Mouse (Mus musculus): ENCODE results near the gene Pan3.

Pan3 gene

GRCm38 (mm10) chr5:147429535-147430305, at the start of gene Pan3:
Gene Pan3 (plus strand): TSS chr5:147430161.
- DNase-seq (ENCODE audit: low spot score in 2 of 2) = peak; percentile 94 to 96

DNA sequence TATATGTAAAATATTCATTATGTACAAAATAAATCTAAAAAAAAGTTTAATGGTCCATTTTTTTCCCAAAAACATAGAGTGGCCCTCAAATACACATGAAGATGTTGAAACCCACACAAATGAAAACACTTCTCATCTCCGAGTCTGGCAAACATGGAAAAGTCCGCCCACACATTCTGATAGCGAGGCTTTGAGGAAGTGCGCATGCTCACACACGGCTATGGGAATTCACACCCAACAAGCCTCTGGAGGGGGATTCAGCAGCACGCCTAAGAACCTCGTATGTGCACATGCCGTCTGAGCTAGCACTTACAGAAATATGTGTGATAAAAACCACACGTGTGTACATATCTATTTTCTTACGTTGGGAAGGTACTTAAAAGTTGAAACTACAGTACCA, 48.6 kb upstream of the Pan3 start:
- no peak for DNase-seq (ENCODE audit: low spot score in 2 of 2)

DNA sequence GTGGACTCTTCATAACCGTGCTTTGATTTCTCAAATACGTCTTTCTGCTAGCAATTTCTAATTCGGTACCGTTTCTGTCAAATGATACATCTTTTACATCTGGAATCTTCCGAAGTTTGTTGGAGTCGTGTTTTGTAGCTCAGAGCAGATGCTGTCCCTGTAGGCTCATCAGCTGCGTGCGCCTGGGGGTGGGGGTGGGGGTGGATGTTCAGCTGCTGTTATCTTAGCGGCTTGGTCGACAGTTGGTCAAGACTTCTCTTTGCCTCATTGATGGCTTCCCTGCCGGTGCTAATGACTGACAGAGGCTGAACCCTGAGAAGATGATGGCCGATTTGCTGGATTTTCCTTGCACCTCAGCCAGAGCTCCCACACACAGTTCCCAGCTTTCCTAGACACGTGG, 43.1 kb upstream of the Pan3 start:
- DNase-seq (ENCODE audit: low spot score in 2 of 2) = no peak

DNA sequence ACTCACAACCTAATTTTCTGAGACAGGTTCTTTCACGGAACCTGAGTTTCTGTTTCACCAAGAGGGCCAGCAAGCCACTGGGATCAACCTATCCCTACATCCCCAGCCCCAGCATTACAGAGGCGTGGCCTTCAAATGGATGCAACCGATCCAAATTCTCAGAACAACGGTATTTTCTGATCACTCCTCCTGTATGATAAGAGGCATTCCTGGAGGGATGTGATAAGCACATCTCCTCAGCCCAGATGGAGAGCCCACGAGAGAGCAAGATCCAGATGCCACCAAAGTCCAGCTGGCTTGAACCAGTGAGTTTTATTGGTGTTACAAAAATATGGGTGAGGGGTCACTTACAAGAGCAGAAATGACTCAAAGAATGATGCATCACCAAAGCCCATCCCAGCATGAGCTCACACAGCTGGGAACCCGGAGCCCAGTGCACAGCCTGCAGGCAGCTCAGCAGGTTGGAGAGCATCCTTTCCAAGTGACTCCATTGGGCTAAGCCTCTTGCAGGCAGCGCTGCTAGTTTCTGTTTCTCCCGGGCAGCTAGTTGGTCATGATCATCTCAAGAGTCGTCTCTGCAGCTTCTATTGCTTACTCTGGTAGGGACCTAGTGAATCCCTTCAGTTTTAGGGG, 41.5 kb upstream of the Pan3 start:
- no peak for DNase-seq (ENCODE audit: low spot score in 2 of 2)

GRCm38 (mm10) chr5:147389052-147389451, 40.9 kb upstream of the Pan3 start:
- DNase-seq (ENCODE audit: low spot score in 2 of 2) = no peak

- no peak for DNase-seq (ENCODE audit: low spot score in 2 of 2)
Measured at GRCm38 (mm10) chr5:147390772-147391171, 39.2 kb upstream of the Pan3 start.

- no peak for DNase-seq (ENCODE audit: low spot score in 2 of 2)
Measured at GRCm38 (mm10) chr5:147392667-147393213, 37.2 kb upstream of the Pan3 start.

DNA sequence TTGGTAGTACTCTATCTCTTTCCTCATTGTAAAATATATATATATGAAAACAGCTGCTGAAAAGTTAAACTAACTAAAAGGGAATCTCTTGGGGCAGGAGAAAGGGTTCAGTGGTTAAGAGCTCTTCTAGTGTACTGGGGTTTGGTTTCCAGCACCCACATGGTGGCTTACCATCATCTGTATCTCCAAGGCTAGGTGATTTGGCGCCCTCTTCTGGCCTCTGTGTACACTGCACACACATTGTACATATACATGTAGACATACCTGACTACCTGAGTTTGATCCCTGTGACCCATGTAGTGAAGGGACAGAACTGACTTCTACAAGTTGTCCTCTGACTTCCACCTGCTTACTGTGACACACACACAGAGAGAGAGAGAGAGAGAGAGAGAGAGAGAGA, 34.9 kb upstream of the Pan3 start:
- DNase-seq (ENCODE audit: low spot score in 2 of 2) = no peak

- no peak for DNase-seq (ENCODE audit: low spot score in 2 of 2)
Measured at GRCm38 (mm10) chr5:147399843-147400504, 30.0 kb upstream of the Pan3 start, which contains the start of gene Flt3. Gene Flt3 (minus strand): TSS chr5:147400489.

- DNase-seq (ENCODE audit: low spot score in 2 of 2) = no peak
Measured at GRCm38 (mm10) chr5:147400505-147400979, 29.4 kb upstream of the Pan3 start.

DNA sequence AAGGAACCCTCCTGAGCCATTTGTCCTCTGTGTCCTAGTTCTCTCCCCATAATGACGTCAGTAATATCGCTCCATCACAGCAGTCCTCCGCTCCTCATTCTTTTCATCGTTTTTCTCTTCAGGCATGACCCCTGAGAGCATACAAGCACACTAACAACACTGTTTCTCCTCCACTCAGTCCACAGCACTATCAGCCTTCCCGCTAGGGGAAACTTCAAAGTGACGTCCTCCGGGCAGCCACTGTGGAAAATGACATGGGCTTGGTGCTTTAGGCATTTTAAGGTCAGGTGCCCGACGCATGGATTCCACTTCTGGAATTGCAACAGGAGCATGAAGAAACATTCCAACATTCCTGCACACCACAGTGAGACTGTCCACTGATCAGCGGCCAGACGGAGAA, 28.9 kb upstream of the Pan3 start:
- no peak for DNase-seq (ENCODE audit: low spot score in 2 of 2)

DNA sequence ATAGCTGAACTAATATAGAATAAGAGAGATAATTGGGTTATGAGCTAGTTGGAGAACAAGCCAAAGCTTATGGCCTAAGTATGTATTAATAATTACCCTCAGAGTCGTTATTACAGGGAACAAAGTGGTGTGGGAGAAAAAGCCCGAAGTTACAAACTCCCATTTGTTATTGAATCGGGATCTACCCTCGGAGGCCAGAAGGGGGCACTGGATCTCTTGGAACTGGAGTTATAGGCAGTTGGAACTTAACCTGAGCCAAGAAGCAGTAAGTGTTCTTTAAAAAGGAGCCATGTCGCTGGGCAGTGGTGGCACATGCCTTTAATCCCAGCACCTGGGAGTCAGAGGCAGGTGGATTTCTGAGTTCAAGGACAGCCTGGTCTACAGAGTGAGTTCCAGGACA, 27.5 kb upstream of the Pan3 start:
- peak; percentile 13 to 38 for DNase-seq (ENCODE audit: low spot score in 2 of 2)

GRCm38 (mm10) chr5:147406135-147406534, 23.8 kb upstream of the Pan3 start:
- no peak for DNase-seq (ENCODE audit: low spot score in 2 of 2)

- DNase-seq (ENCODE audit: low spot score in 2 of 2) = no peak
Measured at GRCm38 (mm10) chr5:147408731-147409130, 21.2 kb upstream of the Pan3 start.

- no peak for DNase-seq (ENCODE audit: low spot score in 2 of 2)
Measured at GRCm38 (mm10) chr5:147410585-147410984, 19.4 kb upstream of the Pan3 start.

DNA sequence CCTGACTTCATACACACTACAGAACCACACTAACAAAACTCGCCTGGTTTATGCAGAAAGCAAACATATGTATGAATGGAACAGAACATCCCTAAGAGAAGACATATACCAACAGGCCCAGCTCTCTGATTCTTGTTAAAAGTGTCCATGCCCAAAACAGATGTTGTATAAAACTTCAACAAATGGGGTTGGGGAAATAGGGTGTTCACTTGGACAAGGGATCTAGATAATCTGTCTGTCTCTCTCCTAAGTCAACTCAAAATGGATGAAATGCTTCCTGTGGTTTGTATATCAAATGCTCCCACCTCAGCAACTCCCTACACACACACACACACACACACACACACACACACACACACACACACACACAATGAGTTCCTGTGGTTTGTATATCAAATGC, 12.0 kb upstream of the Pan3 start:
- no peak for DNase-seq (ENCODE audit: low spot score in 2 of 2)

DNA sequence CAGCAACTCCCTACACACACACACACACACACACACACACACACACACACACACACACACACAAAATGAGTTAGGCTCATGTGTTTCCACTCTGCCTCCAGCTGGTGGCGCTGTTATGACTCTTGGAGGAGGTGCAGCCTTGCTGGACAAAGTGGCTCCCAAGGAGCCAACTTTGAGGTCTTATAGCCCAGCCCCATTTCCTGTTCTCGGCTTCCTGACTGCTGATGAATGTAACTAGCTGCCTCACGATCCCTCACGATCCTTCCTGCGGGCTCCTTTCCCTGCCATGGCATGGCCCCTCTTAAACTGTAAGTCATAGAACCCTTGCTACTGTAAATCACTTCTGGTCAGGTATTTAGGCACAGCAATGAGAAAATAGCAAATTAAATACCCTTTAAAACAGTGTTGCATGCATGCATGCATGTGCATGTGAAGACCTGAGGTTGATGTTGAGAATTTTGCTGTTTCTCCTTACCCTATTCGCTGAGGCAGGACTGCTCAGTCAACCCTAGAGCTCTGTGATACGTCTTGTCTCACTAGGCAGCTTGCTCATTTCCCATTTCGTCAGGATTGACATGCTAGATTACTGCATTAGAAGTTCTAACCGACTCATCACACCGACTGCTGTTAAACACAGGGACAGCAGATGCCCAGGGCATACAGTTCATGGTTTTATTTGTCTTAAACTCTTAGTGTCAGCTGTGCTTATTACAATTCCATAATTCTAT, 11.4 kb upstream of the Pan3 start:
- peak in 1 of 2 experiments; percentile 14 for DNase-seq (ENCODE audit: low spot score in 2 of 2)

DNA sequence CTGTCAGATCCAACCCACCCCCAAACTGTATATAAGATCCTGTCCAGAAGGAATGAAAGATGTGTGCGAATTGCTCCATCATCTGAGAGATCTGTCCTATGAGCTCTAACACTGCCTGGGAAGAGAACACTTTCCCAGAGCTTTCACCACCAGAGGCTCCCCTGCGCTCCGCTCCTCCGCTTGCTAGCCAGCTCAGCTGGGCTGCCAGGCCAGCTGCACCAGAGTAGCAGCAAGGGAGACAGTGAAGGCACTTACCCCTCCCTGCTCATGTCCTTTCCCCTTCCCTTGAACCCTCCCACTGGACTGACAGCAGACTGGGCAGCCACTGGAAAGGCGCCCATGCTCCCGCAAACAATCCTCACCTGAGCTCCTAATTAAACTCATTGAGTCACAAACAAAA, 6.3 kb upstream of the Pan3 start:
- no peak for DNase-seq (ENCODE audit: low spot score in 2 of 2)

- no peak for DNase-seq (ENCODE audit: low spot score in 2 of 2)
Measured at GRCm38 (mm10) chr5:147426048-147426805, 3.7 kb upstream of the Pan3 start.

- DNase-seq (ENCODE audit: low spot score in 2 of 2) = peak; percentile 19 to 30
Measured at GRCm38 (mm10) chr5:147430361-147430935, 487 bp downstream of the Pan3 start.
